ENCODE assay signal across 9 mouse cellular contexts in genomic region chr9:27153861-27154260, GRCm38 (mm10). TPM values are rescaled to one million over a fixed set of nuclear protein-coding genes. Genes with fewer than 3 reads are reported as not detected.
A peak's percentile ranks its signal among the peaks of the same experiment; 100 is the strongest.
DNase-seq lines count a peak whose midpoint lies in the region; ATAC-seq and TF ChIP-seq lines count a peak whose summit lies in the region.
"Had no signal": no experiment of that assay in that cellular context is flagged by ENCODE, and none has a peak within 500 bp of the region (broad histone marks: within the 10 kb centered on the region; RNA-seq: fewer than 3 reads in every experiment).

No protein-coding gene starts in this region.

- no peak for TF ChIP-seq CTCF in forebrain, postnatal 0 days (IDR thresholded peaks at IDR 0.05; ENCODE audit: low read depth)

- no peaks in the 10 kb centered on the region for H3K9me3 ChIP-seq in heart, embryonic 12.5 days (replicated peaks)
- H3K9me3 ChIP-seq in forebrain, postnatal 0 days (ENCODE audit: low read length) = no peaks in the 10 kb centered on the region
- H3K9me3 ChIP-seq in midbrain, embryonic 13.5 days = no peaks in the 10 kb centered on the region

- no peak for ATAC-seq in heart, embryonic 12.5 days (ENCODE audit: insufficient number of reproducible peaks, low FRiP score)
- ATAC-seq in forebrain, postnatal 0 days = no peak
- no peak for ATAC-seq in midbrain, embryonic 13.5 days
- ATAC-seq: inflammation-experienced regulatory T-cells, adult 6 months had no signal

- DNase-seq in heart, adult 9 months (ENCODE audit: low spot score in 2 of 2) = no peak
- DNase-seq in brain, adult 2 months (ENCODE audit: low read depth, low spot score) = peak; percentile 55
- DNase-seq in forebrain, postnatal 0 days = no peak
- DNase-seq in spleen, postnatal 4 days (ENCODE audit: low spot score in 2 of 2) = no peak
- DNase-seq in retina, postnatal 1 day = no peak
- no peak for DNase-seq in natural killer cell, adult 2 months (ENCODE audit: low spot score in 2 of 2)

- H3K4me1 ChIP-seq in heart, embryonic 12.5 days (replicated peaks) = peaks cover 27% of the 10 kb centered on the region
- H3K4me1 ChIP-seq in forebrain, postnatal 0 days (ENCODE audit: insufficient read depth) = peaks cover 25% of the 10 kb centered on the region
- H3K4me1 ChIP-seq in midbrain, embryonic 13.5 days (replicated peaks) = peaks cover 62% of the 10 kb centered on the region

- WGBS in heart, embryonic 12.5 days = 79% methylated on average over 4 of the region's 4 CpGs
- WGBS in forebrain, postnatal 0 days = 44% methylated on average over 4 of the region's 4 CpGs
- 44% methylated on average over 4 of the region's 4 CpGs for WGBS in midbrain, embryonic 13.5 days

- no peak overlapping the region; the same call in 1 of the 2 replicates for H3K4me3 ChIP-seq in heart, embryonic 12.5 days
- peak overlapping the region; percentile 80 for H3K4me3 ChIP-seq in forebrain, postnatal 0 days (ENCODE audit: low read depth, low read length)
- H3K4me3 ChIP-seq in midbrain, embryonic 13.5 days (replicated peaks) = peak overlapping the region; percentile 69

- no peaks in the 10 kb centered on the region for H3K36me3 ChIP-seq in heart, embryonic 12.5 days
- H3K36me3 ChIP-seq in forebrain, postnatal 0 days (ENCODE audit: insufficient read depth) = no peaks in the 10 kb centered on the region; the same call in 1 of the 2 replicates
- H3K36me3 ChIP-seq in midbrain, embryonic 13.5 days = no peaks in the 10 kb centered on the region

- no peaks in the 10 kb centered on the region for H3K27me3 ChIP-seq in heart, embryonic 12.5 days (replicated peaks)
- H3K27me3 ChIP-seq in forebrain, postnatal 0 days (ENCODE audit: insufficient read depth, low read length) = no peaks in the 10 kb centered on the region
- no peaks in the 10 kb centered on the region for H3K27me3 ChIP-seq in midbrain, embryonic 13.5 days

- no peak overlapping the region for H3K27ac ChIP-seq in heart, embryonic 12.5 days (ENCODE audit: poor library complexity, severe bottlenecking)
- no peak overlapping the region for H3K27ac ChIP-seq in forebrain, postnatal 0 days (ENCODE audit: low read depth, low read length)
- H3K27ac ChIP-seq in midbrain, embryonic 13.5 days = 0 out of 2 replicates have a peak overlapping the region, but pooled peaks have one; percentile 96

- H3K9ac ChIP-seq in heart, embryonic 12.5 days = no peak overlapping the region
- no peak overlapping the region for H3K9ac ChIP-seq in forebrain, postnatal 0 days
- peak overlapping the region; percentile 89 for H3K9ac ChIP-seq in midbrain, embryonic 13.5 days (replicated peaks)

- H3K4me2 ChIP-seq in heart, embryonic 12.5 days = peak overlapping the region; percentile 72; the same call in 1 of the 2 replicates
- peak overlapping the region; percentile 74 for H3K4me2 ChIP-seq in forebrain, postnatal 0 days (ENCODE audit: low read depth)
- H3K4me2 ChIP-seq in midbrain, embryonic 13.5 days (replicated peaks) = peak overlapping the region; percentile 77

RNA-seq across cellular contexts. Expression of gene Jam3, which starts 1.4 kb away (rescaled TPM):
- 47.4 and 50.0 TPM in 2 replicates for polyA plus RNA-seq in heart, embryonic 12.5 days (2016; fragmentation: Nextera tagmentation; extraction: Ambion mirVana)
- 37.1 and 44.0 TPM in 2 replicates for total RNA-seq in forebrain, postnatal 0 days (2014; rRNA removed)
- 20.6 and 27.7 TPM in 2 replicates for polyA plus RNA-seq in forebrain, postnatal 0 days (2015; fragmentation: Nextera tagmentation; extraction: Ambion mirVana)
- 99.8 and 103 TPM in 2 replicates for polyA plus RNA-seq in midbrain, embryonic 13.5 days (2015; fragmentation: Nextera tagmentation; extraction: Ambion mirVana)
